Mouse (Mus musculus) forebrain, embryonic 10.5 days (tissue): ENCODE results near the gene Relb. TPM values are rescaled to one million over a fixed set of nuclear protein-coding genes. Genes with fewer than 3 reads are reported as not detected.

Source experiments
- DNase-seq: peaks from one replicate; pipeline ENCODE4 v3.0.0-alpha.2; 2017; ENCODE audit warnings: low spot score; ENCODE audit errors: extremely low spot score
- H3K27ac ChIP-seq: fragments of 300-500 bp; sonication (generic); 2 replicates; pipeline ENCODE4 v1.5.1; 2016; ENCODE audit warnings: mild to moderate bottlenecking
- H3K27me3 ChIP-seq: fragments of 300-500 bp; sonication (generic); 2 replicates; pipeline ENCODE4 v1.6.1; 2016; ENCODE audit warnings: mild to moderate bottlenecking; ENCODE audit not compliant: poor library complexity, severe bottlenecking
- H3K36me3 ChIP-seq: fragments of 300-500 bp; sonication (generic); replicated peaks from 2 replicates; pipeline ENCODE4 v1.6.1; 2016; ENCODE audit warnings: mild to moderate bottlenecking, moderate library complexity
- H3K4me1 ChIP-seq: fragments of 300-500 bp; sonication (generic); 2 replicates; pipeline ENCODE4 v1.6.1; 2016
- H3K4me3 ChIP-seq: fragments of 300-500 bp; sonication (generic); 2 replicates; pipeline ENCODE4 v1.5.1; 2016; ENCODE audit warnings: mild to moderate bottlenecking, moderate library complexity
- H3K9me3 ChIP-seq: fragments of 300-500 bp; sonication (generic); 2 replicates; pipeline ENCODE4 v1.6.1; 2016; ENCODE audit warnings: mild to moderate bottlenecking, moderate library complexity
- WGBS: fragments of 180-500 bp; shearing (Covaris S2); methylation state at CpG from one replicate; pipeline ENCODE4 v1.1.7; 2016; 5-methylcytosine and 5-hydroxymethylcytosine counted together
- polyA plus RNA-seq: library from polyadenylated mRNA; unstranded; fragments of >200 nt; fragmentation: Nextera tagmentation; extraction: Ambion mirVana; gene quantifications from 2 replicates; pipeline ENCODE4 v1.2.1, GENCODE M21; 2016

Relb gene
- polyA plus RNA-seq, 1 experiment from 2014 or later: 3.0 TPM

DNA sequence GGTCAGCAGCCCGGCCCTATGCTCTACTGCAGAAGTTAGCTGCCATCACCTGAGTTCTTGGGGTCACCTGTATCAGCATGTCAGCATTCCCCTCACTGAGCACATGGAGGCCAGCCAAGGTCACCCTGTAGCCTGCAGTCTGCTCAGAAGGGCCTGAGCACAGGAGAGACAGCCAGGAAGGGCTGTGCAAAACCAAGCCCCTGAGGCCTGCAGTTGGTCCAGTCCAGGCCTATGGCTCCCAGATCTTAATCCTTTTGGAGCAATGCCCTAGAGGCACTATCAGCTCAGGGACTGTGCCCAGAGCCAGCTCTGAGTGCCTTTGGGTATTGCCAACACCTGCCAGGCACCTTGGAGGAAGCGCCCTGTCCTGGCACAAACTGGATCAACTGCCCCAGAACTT is 72.2 kb downstream of the Relb start:
- DNase-seq: no peak
- Histone ChIP-seq H3K27ac (no peak overlapping the region), H3K36me3 (peaks cover 71% of the 10 kb centered on the region), H3K4me3 (peak overlapping the region; percentile 6), H3K4me1 (peaks cover 37% of the 10 kb centered on the region), H3K9me3 (no peaks in the 10 kb centered on the region), H3K27me3 (no peaks in the 10 kb centered on the region)
- WGBS: 96% methylated on average over 2 of the region's 2 CpGs

Other genes with a start within 250 kb of the Relb start
- 26.9 and 28.7 TPM in 2 replicates for gene Ercc2, start 247.4 kb downstream of the Relb start, polyA plus RNA-seq
- gene Klc3, start 225.3 kb downstream of the Relb start, polyA plus RNA-seq: 3.6 and 4.8 TPM in 2 replicates
- gene Ckm, start 224.7 kb downstream of the Relb start, polyA plus RNA-seq: not detected in 2 replicates
- gene Mark4, start 170.6 kb downstream of the Relb start, polyA plus RNA-seq: 5.7 and 6.5 TPM in 2 replicates
- 0.82 and 0.99 TPM in 2 replicates for gene Exoc3l2, start 166.1 kb downstream of the Relb start, polyA plus RNA-seq
- gene Bloc1s3, start 121.1 kb downstream of the Relb start, polyA plus RNA-seq: 2.1 and 2.3 TPM in 2 replicates
- gene Trappc6a, start 121.0 kb downstream of the Relb start, polyA plus RNA-seq: 53.8 and 60.9 TPM in 2 replicates
- gene Nkpd1, start 111.6 kb downstream of the Relb start, polyA plus RNA-seq: 0.06 and 0.12 TPM in 2 replicates
- gene Ppp1r37, start 66.4 kb downstream of the Relb start, polyA plus RNA-seq: 20.2 and 22.2 TPM in 2 replicates
- 0.30 and 0.47 TPM in 2 replicates for gene Zfp296, start 52.2 kb downstream of the Relb start, polyA plus RNA-seq
- gene Gemin7, start 51.8 kb downstream of the Relb start, polyA plus RNA-seq: 180 and 186 TPM in 2 replicates
- 53.6 and 54.0 TPM in 2 replicates for gene Clasrp, start 25.0 kb downstream of the Relb start, polyA plus RNA-seq
- 70.6 and 75.6 TPM in 2 replicates for gene Clptm1, start 35.6 kb upstream of the Relb start, polyA plus RNA-seq
- 0.39 TPM in 1 of 2 replicates, not detected in the other for gene Apoc2, start 48.5 kb upstream of the Relb start, polyA plus RNA-seq
- not detected in 2 replicates for gene Gm44805, start 52.0 kb upstream of the Relb start, polyA plus RNA-seq
- not detected in 2 replicates for gene Apoc4, start 52.0 kb upstream of the Relb start, polyA plus RNA-seq
- gene Apoc1, start 63.2 kb upstream of the Relb start, polyA plus RNA-seq: 2.3 TPM in 2 replicates
- 140 and 154 TPM in 2 replicates for gene Apoe, start 69.8 kb upstream of the Relb start, polyA plus RNA-seq
- 187 and 205 TPM in 2 replicates for gene Tomm40, start 86.0 kb upstream of the Relb start, polyA plus RNA-seq
- 84.2 and 97.3 TPM in 2 replicates for gene Nectin2, start 121.0 kb upstream of the Relb start, polyA plus RNA-seq
- 33.1 and 37.3 TPM in 2 replicates for gene Bcam, start 141.6 kb upstream of the Relb start, polyA plus RNA-seq
- gene Cblc, start 167.4 kb upstream of the Relb start, polyA plus RNA-seq: 0.53 and 1.2 TPM in 2 replicates
- gene Bcl3, start 193.3 kb upstream of the Relb start, polyA plus RNA-seq: 0.91 and 1.4 TPM in 2 replicates
- 0.26 TPM in 1 of 2 replicates, not detected in the other for gene Gm19345, start 222.6 kb upstream of the Relb start, polyA plus RNA-seq
- gene Ceacam16, start 231.9 kb upstream of the Relb start, polyA plus RNA-seq: not detected in 2 replicates